Mouse (Mus musculus): ENCODE results near the gene Sdk2.

DNA sequence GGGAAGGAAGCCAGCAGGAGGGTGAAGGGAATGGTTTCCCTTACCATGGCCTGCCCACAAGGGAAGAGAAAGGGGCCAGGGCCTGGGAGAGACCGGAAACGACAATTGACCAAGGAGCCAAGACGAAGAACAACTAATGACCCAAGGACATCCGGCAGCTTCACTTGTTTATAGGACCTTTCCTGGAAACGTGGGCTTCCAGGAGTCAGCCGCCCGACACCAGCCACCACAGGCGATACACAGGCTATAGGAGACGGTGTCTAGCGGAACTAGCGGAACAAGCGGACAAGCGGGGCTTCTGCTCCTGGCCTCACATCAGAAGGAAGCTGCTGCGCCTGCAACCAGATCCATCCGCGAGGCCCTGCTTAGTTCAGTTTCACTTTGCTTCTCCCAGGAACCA is 319.8 kb downstream of the Sdk2 start:
- TF ChIP-seq POLR2A (IDR thresholded peaks at IDR 0.05; ENCODE audit: extremely low read depth, insufficient read depth, low read length) (no peak), CTCF (IDR thresholded peaks at IDR 0.05; ENCODE audit: extremely low read depth, insufficient read depth, low read length) (no peak)

Data from cortical plate, adult 2 months (tissue).